Mouse (Mus musculus): ENCODE results near the gene Ywhah.

Ywhah gene

GRCm38 (mm10) chr5:33040735-33041134 is 22.1 kb downstream of the Ywhah start:
- in situ Hi-C loops (cut with MboI; ENCODE audit: unreplicated experiment in 2 of 2): loop anchor here in 1 of 2 experiments (25.0 kb wide), 2 partner anchors 728 to 828 kb away; no protein-coding TSS in a partner anchor

- in situ Hi-C loops (cut with MboI; ENCODE audit: unreplicated experiment in 2 of 2): loop anchor here in 1 of 2 experiments (25.0 kb wide), 2 partner anchors 731 to 831 kb away; no protein-coding TSS in a partner anchor
These were observed 24.8 kb downstream of the Ywhah start for GRCm38 (mm10) chr5:33043397-33043796.

- in situ Hi-C loops (cut with MboI; ENCODE audit: unreplicated experiment in 2 of 2): loop anchor here (5.0 to 25.0 kb wide), 3 partner anchors 93 to 832 kb away; no protein-coding TSS in a partner anchor
These were observed 26.2 kb downstream of the Ywhah start for GRCm38 (mm10) chr5:33044636-33045315.

GRCm38 (mm10) chr5:33045316-33045705 is 26.7 kb downstream of the Ywhah start:
- in situ Hi-C loops (cut with MboI; ENCODE audit: unreplicated experiment in 2 of 2): loop anchor here (5.0 to 25.0 kb wide), 3 partner anchors 92 to 833 kb away; no protein-coding TSS in a partner anchor

DNA sequence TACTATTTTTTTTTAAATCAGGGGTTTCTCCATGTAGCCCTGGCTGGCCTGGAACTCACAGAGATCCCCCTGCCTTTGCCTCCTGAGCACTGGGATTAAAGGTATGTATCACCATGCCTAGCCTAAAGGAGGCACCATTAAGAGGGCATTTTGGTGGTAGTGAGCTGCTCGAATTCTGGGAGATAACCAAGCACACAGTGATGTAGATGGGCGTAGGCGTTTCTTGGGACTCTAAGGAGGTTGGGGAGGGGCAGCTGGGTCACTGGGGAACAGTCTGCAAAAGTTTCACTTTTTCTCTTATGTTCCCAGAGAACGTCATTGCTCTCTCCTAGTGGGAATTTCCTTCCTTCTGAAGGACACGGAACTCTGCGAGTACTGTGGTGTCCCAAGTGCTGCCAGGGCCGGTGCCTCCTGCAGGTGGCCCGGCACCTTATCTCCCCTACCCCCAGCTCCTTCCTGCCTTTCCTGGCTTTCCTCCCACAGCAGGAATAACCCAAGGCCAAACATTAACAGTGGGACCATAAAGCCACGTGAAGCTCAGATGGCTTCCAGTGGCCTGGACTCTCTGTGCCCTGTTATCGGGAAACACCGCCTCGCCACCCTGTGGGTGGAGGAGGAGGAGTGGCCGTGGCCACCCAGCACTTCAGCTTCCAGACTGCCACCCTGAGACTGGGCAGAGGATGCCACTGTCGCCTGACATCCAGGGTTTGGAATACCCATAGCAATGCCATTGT is 34.4 kb downstream of the Ywhah start:
- in situ Hi-C loops (cut with MboI; ENCODE audit: unreplicated experiment in 2 of 2): no loop called here

DNA sequence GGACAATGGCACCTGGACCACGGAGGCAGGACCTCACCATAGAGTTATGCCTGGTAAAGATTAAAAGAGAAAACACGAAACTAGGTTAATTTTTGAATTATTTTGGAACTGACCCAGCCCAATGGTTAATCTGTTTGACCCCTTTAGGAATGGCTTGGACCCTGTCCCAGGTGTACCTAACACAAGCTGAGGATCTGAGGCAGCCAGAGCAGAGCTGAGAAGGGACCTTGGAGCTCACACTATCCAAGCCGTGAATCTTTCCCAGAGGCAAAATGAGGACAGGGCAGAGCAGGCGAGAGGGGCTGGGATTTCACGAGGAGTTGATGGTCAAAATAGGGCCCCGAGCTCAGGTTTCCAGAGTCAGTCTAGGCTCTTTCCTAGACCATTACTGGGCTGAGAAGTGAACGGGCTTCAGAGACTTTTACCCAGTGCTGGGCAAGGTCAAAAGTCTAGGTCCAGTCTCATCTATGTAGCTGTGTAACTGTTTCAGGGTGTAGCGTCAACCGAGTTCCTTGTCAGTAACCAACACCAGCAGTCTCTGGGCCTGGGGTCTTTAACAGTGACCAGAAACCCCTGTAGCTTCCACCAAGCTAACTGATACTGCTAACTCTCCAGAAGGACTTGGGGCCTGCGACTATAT is 37.6 kb downstream of the Ywhah start:
- in situ Hi-C loops (cut with MboI; ENCODE audit: unreplicated experiment in 2 of 2): no loop called here

DNA sequence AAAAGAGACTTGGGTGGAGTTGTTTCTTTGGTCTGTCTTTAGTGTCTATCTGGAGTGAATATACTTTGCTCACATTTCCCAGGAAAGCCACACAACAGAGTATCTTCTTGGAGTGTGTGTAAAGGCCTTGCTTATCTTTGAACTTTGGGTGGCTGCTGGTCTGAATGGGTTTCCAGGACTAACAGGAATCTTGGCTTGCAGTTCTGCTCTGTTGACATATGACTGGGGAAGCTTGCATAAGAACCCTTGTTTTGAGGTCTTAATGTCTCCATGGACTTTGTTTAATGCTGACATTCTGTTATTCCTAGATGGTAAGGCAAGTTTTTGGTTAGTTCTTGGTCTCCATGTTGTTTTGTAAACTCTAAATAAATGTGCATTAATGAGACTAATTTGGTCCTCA is 51.5 kb downstream of the Ywhah start:
- in situ Hi-C loops (cut with MboI; ENCODE audit: unreplicated experiment in 2 of 2): no loop called here

DNA sequence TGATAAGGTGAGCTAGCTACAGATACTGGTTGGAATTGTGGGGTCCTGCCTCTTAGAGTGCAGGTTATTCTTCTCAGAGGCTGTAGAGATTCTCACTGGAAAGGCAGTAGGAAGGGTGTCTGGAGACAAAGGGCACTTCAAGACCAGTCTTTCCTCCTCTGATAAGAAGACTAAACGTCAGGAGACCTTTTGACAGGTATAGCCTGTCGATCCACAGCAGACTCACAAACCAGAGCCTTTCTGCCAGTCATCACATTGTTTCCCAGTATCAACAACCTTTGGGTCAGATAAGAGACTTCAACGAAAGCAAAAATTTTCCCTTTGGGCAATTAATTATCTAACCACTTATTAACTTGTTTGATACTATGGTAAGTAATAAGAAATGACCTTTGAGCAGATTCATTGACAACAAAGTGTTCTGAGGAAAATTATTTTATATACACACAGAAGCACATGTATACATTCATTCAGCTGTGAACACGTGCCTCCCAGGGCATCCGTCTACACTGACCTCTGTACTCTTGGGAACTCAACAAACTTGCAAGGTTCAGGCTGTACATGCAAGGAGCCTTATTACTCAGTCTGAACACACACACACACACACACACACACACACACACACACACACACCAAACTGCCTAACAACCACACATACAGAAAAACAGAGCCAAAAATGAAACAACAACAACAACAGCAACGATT is 58.0 kb downstream of the Ywhah start:
- in situ Hi-C loops (cut with MboI; ENCODE audit: unreplicated experiment in 2 of 2): no loop called here
